Mouse (Mus musculus): Measurements from ENCODE around the gene Lrrfip1.

- TF ChIP-seq POLR2A (IDR thresholded peaks at IDR 0.05; ENCODE audit: borderline replicate concordance, insufficient read depth, low read length), result no peak
- TF ChIP-seq CTCF (IDR thresholded peaks at IDR 0.05; ENCODE audit: borderline replicate concordance, insufficient read depth, low read depth, low read length), result no peak
Observed at GRCm38 (mm10) chr1:91069575-91069974, 71.0 kb downstream of the Lrrfip1 start.
